Mouse (Mus musculus): Measurements from ENCODE around the gene Ptprj.

GRCm38 (mm10) chr2:90553861-90554260 is 26.6 kb downstream of the Ptprj start:
- TF ChIP-seq CTCF (IDR thresholded peaks at IDR 0.05; ENCODE audit: low read depth, low read length) (no peak), POLR2A (IDR thresholded peaks at IDR 0.05; ENCODE audit: extremely low read depth, insufficient read depth, low read length) (no peak)
